Mouse (Mus musculus): ENCODE results near the gene Ube2k.

Gene Ube2k

GRCm38 (mm10) chr5:65538829-65539228 is 1.8 kb downstream of the Ube2k start:
- DNase-seq: no peak

GRCm38 (mm10) chr5:65539786-65540185 is 2.8 kb downstream of the Ube2k start:
- DNase-seq: no peak

GRCm38 (mm10) chr5:65541889-65542288 is 4.9 kb downstream of the Ube2k start:
- no peak for DNase-seq

GRCm38 (mm10) chr5:65543491-65543890 is 6.5 kb downstream of the Ube2k start:
- no peak for DNase-seq

- DNase-seq: no peak
These were observed 7.6 kb downstream of the Ube2k start for GRCm38 (mm10) chr5:65544616-65545015.

GRCm38 (mm10) chr5:65549677-65550076 is 12.6 kb downstream of the Ube2k start:
- DNase-seq: no peak

- DNase-seq: no peak
These were observed 20.1 kb downstream of the Ube2k start for GRCm38 (mm10) chr5:65557109-65557508.

GRCm38 (mm10) chr5:65561125-65561893 is 24.3 kb downstream of the Ube2k start:
- DNase-seq: no peak

- DNase-seq: no peak
These were observed 28.5 kb downstream of the Ube2k start for GRCm38 (mm10) chr5:65565486-65565885.

GRCm38 (mm10) chr5:65574876-65575275 is 37.8 kb downstream of the Ube2k start:
- no peak for DNase-seq

GRCm38 (mm10) chr5:65575896-65576295 is 38.9 kb downstream of the Ube2k start:
- DNase-seq: no peak

GRCm38 (mm10) chr5:65578545-65578944 is 41.5 kb downstream of the Ube2k start:
- DNase-seq: no peak

GRCm38 (mm10) chr5:65586291-65586690 is 49.3 kb downstream of the Ube2k start:
- no peak for DNase-seq

GRCm38 (mm10) chr5:65590199-65590598 is 53.2 kb downstream of the Ube2k start:
- DNase-seq: no peak

GRCm38 (mm10) chr5:65592421-65592820 is 55.4 kb downstream of the Ube2k start:
- no peak for DNase-seq

- DNase-seq: no peak
These were observed 62.6 kb downstream of the Ube2k start for GRCm38 (mm10) chr5:65599681-65600080.

- DNase-seq: no peak
These were observed 69.8 kb downstream of the Ube2k start for GRCm38 (mm10) chr5:65606820-65607219.

- DNase-seq: no peak
These were observed 72.7 kb downstream of the Ube2k start for GRCm38 (mm10) chr5:65609769-65610168.

- DNase-seq: no peak
These were observed 73.5 kb downstream of the Ube2k start for GRCm38 (mm10) chr5:65610541-65610940.

- no peak for DNase-seq
These were observed 76.3 kb downstream of the Ube2k start for GRCm38 (mm10) chr5:65613152-65613924.

GRCm38 (mm10) chr5:65624340-65624739 is 87.3 kb downstream of the Ube2k start:
- no peak for DNase-seq

- DNase-seq: no peak
These were observed 101.9 kb downstream of the Ube2k start for GRCm38 (mm10) chr5:65638896-65639295.
